Mouse (Mus musculus) brain, adult 2 months (tissue): ENCODE data around the gene Dnah6.

Experiments used
- DNase-seq: peaks from one replicate; pipeline ENCODE4 v3.0.0; 2011; ENCODE audit warnings: low read depth, low spot score

Gene Dnah6

DNA sequence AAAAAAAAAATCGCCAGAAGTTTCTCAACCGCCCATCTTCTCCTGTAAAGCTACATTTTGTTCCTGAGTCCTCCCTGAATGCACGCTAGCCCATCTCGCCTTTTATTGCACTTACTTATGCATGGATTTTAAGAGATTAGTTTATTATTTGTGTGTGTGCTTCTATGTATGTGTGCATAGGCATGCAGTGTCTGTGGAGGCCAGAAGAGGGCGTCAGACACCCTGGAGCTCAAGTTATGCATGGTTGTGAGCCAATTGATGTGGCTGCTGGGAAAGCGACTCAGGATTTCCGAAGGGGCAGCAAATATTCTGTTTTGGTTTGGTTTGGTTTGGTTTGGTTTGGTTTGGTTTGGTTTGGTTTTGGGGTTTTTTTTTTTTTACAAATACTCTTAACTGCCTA, 78.0 kb downstream of the Dnah6 start:
- DNase-seq: no peak

DNA sequence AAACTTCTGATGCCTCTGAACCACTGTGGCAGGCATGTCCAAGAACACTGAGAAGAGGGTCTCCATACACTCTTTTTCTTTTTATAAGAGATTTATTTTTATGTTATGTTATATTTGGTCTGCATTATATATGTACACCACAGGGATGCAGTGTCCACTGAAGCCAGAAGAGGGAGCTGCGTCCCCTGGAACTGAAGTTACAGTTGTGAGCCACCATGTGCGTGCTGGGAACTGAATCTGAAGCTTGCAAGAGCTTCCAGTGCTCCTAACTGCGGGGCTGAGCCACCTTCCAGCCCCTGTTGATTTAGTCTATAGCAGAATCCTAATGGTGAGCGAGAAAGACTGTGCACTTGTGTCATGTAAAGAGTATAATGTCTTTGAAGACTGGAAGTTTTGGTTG, 78.7 kb downstream of the Dnah6 start:
- DNase-seq: no peak

DNA sequence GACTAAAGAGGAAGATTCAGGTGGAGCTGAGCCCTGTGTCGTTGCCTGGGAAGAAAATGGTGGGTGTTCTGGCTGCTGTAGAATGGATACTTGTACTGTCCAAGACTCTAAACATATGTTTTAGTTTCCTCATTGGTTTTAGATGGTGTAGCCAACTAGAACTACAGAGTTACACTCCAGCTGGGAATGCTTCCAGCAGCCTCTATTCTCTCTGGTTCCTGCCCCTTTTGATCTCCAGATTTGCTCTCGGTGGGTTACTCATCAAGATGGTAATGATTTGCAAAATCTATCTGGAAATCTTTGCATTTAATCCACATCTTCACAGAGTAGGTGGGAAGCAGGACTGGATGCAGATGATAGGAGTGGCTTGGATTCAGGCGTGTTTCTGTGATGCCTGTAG, 80.6 kb downstream of the Dnah6 start:
- no peak for DNase-seq

DNA sequence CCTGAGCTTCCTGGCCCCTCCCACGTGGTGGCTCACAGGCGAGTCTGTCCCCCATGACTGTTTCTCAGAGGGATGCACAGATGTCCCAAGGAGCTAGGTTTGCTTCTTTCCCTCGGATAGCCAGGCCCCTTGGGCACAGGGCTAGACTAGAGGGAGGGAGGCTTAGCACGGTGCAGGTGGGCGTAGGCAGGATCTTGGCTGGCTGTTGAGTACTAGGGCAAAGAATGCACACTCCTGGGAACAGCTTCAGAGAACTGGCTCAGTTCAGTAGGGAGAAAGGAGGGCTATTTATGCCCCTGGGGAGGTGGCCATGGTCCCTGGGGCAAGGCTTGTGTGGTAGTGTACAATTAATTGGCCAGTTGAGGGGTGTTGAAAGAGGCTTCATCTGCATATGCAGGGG, 88.7 kb downstream of the Dnah6 start:
- DNase-seq: peak; percentile 20

DNA sequence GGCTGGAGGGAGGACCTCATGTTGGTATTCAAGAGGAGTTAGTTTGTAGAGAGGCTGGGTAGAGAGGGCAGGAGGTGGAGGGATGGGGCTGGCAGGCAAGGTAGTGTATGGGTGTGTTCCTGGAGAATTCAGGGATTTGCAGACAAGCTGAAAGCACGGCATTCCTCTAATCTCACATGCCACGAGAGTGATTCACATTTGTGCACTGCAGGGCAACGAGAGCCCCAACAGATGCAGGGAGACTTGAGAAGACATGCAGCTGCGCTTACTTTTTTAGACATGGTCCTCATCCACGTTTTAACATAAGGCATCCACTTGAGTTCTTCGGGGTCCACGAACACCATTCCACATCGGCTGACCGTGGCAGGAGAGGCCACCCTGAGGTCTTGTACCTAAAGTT, 93.9 kb downstream of the Dnah6 start:
- DNase-seq: no peak

DNA sequence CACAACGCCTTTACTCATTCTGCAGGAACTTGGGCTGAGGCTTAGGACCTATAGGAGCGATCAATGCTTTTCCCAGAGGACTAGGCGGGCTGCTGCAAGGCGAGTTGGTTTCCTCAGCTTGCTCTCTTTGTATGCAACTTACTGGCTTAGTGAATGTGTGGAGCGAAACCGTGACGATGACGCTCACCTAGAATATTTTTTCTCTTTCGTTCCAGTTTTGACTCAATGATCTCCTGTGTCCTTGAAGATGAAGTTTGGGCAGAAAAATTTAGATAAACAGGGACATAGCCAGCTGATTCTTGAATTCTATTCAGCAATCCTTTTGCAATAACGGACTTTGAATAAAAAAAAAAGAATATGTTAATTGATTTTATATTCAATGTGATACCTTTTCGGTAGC, 101.1 kb downstream of the Dnah6 start:
- no peak for DNase-seq

DNA sequence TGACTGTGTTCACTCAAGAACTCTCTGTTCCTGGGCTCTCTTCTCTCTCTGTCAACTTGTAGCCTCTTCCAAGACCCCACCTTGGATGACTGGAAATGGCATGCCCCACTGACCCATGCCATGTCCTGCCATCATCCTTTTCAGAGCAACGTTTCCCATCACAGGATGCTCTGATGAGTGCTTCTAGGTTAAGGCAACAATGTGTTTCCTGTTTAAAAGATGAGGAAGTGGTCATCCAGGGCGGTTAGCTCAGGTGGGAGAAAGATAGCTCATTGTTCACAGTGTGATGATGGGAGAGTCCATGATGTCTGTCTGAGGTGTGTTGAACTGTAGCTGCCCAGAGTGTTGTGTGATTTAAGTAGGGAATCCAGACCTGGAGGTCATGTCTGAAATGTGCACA, 107.6 kb downstream of the Dnah6 start:
- no peak for DNase-seq

DNA sequence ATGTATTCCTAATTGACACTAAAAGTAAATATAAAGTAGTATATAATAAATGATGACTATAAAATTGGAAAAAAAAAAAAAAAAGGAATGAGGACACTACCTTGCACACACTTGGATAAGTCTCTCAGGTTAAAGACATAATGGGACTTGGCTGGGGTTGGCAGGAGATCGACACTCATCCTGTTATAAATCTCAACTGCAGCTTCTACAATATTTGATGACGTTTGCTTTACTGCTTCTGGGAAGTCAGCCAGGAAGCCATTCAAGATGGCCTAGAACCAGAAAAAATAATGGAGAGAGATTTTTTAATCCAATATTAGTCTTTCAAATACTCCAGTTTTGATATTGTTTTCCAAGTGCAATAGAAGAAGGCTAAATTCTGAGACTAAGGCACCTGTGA, 108.1 kb downstream of the Dnah6 start:
- DNase-seq: peak; percentile 8

DNA sequence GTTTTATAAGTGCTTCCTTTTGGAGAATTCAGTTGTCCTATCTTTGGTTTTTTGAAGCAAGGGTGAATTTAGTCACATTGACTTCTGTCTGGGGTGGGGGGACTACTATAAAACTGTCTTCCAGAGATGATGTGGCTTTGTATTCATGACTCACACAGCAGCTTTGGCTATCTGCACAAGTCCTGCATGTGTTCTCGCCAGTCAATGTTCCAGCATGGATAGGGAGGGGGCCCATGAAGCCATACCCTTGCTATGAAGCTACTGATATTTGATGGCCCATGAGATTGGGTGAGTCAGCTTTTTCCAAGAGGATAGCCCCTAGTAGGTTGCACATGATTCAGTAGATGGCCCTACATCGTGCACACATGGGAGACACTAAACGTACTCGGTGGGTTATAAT, 128.3 kb downstream of the Dnah6 start:
- DNase-seq: no peak

DNA sequence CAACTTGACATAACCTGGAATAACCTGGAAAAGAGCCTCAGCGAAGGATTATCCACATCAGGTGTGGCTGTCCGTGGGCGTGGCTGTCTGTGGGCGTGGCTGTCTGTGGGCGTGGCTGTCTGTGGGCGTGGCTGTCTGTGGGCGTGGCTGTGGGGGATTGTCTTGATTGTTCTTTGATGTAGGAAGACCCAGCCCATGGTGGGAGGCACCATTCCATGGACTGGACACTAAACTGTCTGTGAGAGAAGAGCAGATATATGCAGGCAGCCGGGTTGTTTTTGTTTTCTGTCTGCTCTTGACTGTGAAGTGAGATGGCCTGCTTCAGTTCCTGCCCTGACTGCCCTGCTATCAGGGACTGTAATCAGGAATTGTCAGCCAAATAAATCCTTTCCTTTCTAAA, 130.6 kb downstream of the Dnah6 start:
- no peak for DNase-seq

DNA sequence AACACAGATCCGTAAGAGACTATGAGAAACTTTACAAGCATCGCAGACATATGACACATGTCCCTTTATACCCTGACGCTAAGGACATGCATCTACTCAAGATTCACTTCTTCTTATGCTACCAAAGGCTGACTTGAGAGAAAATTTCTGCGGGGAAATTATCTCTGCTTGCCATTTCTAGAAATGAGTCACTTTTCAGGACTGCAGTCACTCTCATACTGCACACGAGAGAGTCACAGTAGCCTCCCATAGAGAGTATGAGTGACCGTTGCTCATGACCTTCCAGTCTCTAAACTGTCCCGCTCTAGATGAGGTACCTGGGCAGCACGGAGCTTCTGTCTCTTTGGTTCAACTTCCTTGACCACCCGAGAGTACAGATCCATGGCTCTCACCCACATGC, 138.9 kb downstream of the Dnah6 start:
- DNase-seq: no peak

DNA sequence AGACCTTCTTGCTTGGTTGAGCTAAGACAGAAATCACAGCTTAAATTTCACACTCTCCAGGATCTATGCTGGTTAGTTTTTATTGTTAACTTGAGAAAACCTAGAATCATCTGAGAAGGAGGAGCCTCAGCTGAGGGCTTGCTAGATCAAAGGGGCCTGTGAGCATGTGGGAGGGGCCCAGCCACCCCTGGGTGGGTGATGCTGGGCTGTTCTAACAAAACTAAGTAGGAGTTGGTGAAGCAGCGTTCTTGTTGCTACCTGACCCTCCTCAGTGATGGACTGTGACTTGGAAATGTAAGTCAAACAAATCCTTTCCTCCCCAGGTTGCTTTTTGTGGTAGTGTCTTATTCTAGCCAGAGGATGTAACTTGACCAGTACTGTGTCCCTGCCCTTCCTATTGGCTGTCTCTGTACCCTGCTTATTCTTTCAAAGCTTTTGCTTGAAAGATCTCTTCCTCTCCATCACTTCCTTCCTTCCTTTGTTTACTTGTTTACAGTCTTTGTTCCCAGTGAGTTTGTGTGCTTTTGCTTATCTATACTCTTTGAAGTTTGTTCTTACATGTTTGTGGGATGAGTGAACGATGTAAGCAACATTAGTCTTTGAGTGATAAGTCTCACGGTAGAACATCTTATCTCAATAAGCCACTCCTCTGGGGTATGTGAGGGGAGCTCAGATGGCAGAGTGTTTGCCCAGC, 149.2 kb downstream of the Dnah6 start:
- DNase-seq: no peak

DNA sequence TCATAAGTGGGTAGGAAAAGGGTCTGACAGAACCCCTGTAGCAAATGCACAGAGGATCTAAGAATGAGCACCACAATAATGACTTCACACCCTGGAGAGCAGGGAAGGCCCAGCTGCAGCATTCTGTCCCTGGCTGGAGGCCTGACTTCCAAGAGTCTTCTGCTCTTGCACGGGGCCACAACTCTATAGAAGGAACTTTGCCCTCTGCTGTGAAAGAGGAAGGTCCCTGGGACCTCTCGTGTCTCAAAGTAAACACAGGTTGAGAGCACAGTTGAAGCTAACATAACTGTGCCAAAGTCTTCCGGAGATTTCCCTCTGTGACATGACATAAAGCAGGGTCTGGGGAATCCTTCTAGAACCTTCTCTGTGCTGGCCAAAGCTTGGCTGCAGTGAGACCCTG, 150.2 kb downstream of the Dnah6 start:
- no peak for DNase-seq

DNA sequence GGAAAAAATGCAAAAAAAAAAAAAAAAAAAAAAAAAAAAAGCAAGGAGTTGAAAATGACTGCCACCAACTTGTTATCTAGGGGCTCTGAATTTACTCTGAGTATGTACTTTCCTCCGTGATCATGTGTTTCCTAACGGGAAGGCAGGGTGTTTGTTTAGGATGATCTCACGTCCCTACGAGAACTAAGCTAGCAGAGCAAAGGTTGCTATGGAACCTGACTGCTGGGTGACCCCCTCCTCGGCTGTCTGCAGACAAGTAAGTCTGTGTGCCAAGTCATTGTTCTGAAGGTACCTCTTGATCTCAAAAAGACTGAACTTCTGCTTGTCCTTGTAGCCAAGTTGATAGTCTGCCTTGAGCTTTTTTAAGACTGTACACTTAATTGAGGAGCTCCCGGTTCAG, 150.8 kb downstream of the Dnah6 start:
- DNase-seq: no peak

DNA sequence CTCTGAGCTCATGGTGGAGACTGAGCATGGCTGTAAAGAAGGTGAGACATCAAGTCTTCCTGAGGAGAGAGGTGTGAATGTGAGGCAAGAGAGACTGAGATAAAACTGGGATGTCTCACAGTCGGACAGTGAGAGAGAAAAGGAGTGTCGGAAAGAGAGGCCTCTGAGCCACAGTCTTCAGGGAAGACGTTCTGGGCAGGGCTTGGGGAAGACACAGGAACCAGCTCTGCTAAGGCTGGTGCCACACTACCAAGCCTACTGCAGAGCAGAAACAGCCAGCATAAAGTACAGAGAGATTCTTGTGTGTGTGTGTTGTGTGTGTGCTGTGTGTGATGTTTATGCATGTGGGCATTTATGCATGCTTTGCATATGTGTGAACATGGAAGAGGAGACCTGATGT, 156.9 kb downstream of the Dnah6 start:
- peak; percentile 20 for DNase-seq

DNA sequence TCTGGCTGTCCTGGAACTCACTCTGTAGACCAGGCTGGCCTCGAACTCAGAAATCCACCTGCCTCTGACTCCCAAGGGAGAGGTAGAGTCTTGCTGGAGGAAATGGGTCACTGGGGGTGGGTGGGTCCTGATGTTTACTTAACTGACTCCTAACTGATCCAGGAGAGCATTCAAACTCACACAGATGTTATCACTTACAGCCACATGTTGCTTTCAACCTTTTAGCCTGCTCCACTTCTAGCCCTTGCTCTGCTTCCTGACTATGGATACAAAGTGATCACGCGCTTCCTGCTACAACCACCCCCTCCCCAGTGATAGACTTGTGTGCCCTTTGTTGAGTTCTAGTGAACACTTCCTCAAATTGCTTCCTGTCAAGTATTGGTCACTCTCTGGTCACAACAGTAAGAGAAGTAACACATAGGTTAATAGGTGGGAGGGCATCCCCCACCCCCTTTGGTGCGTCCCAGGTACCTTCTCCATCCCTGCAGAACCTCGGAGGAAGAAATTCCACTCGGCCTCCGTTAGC, 161.8 kb downstream of the Dnah6 start:
- DNase-seq: no peak

DNA sequence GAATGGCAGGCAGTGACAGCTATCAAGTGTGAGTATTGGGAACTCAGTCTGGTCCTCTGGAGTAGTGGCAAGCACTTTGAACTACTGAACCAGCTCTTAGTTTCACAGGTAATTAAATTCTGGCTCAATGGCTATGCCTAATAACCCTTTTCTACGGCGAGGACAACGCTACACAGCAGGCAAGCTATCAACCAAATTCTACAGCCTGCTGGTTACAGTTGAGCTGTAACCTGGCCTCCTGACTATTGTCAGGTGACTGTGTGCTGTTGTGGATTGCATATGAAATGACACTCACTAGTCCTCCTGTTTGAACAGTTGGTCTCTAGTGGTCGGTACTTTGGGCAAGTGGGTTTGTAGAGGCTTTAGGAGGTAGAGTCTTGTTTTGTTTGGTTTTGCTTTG, 162.3 kb downstream of the Dnah6 start:
- DNase-seq: no peak

DNA sequence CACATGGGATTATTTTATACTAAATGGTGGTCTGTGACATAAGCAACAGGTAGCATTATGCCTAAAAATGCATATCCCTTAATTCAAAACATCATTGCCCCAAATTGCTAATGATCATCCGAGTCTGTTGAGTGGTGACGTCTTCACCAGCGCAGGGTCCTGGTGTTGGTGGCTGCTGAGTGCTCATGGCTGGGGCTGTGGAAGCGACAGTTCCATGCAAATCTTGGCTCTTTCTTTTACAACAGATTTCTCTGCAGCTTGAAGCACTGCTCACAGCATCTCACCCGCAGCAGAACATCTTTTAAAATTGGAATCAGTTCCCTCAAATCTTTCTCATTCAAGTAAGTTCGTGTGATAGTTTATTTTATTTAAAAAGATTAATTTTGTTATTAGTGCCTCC, 166.1 kb downstream of the Dnah6 start:
- peak; percentile 59 for DNase-seq

DNA sequence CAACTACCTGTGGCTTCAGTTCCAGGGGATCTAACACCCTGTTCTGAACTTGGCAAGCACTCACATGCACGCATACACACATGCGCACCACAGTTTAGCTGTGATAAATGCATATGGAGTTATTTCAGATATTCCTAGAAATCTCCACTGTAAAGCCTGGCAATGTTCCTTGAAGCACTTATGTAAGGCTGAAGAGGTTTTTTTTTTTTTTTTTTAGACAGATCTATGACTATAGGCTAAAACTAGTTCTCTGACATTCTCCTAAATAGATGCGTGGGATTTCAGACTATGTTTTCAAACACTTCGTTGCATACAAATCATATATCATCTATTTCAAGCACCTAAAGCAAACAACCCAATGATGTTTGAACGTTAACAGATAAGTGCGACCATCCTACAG, 166.6 kb downstream of the Dnah6 start:
- DNase-seq: peak; percentile 59

DNA sequence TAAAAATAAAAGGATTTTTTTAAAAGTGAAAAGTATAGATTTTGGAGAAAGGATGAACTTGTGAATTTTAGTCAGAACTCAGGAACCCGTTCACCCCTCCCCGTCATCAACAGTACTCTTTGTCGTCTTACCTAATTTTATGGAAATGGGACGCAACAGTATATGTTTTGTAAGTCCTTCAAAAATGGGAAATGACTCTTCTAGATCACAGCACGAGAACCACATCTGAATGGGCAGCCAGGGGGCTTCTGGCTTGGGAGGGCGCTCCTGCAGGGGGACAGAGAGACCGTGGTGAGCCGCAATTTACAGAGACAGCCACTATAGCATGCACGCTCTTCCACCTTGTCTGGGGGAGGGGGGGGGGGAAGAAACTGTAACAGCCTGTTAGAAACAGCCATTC, 167.9 kb downstream of the Dnah6 start:
- DNase-seq: no peak

DNA sequence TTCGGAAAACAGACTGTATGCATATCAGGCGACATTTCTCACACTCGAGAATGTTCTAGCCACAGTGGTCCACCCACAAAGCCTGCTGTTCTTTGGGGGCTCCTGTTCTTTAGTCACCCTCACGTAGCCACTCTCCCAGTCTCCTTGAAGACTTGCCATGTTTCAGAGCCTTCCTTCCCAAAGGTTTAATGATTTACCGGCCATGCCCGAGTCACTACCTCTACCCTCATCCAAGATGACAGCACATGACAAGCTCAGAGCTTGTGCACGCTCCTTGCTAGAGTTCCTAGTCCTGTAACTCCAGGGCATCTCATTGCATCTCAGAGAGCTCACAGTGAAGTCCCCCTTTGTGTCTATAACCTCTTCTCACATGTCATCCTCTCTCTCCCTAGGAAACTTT, 174.2 kb downstream of the Dnah6 start:
- DNase-seq: peak; percentile 10

DNA sequence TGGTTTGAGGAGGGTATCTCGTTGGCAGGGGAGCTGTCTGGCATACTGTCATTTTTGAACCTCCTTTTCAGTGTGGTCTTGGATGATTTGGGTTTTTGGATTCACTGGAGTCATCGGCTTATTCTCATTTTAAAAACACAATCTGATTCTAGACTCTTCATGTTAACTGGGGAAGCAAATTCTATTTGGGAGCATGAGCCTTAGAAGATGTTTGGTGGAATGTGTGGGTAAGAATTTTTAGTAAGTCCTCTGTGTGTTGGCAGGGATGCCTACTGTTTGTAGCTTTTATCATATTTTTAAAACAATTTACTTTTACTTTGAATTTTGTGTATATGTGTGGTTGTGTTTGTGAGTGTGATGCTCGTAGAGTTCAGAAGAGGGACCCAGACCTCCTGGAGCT, 175.5 kb downstream of the Dnah6 start:
- peak; percentile 16 for DNase-seq

DNA sequence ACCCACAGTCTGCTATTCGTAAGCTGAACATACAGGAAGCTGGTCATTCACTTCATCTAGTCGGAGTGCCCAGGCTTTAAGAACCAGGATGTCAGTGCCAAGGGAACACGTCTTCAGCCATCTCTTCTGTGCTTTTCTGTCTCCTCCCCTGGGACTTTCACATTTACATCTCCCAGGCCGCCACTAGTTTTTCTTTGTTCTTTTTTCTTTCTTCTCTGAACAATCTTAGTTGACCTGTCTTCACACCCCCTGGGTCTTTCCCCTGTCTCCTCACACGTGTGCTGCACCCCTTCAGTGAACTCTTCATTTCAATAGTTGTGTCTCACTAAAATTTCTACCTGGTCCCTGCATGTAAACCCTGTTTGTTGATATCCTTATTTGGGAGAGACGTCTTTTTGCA, 179.2 kb downstream of the Dnah6 start:
- no peak for DNase-seq

DNA sequence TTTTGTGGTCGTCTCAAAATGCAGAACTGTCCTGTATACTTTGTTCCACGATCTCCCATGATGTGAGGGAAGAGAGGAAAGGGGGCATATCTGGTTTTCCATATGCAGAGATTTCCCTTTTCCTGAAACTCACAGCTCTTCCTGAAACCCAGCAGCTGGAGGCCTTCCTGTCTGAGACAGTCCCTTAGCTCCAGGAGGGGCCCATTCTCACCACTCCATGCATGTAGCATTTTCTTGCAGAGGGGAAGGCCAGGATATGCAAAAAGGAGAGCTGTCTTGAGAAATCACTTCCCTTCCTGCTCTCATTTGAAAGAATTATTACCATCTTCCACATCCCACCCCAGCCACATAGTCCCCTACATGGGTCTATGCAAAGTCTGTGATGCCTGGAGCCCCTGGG, 183.2 kb downstream of the Dnah6 start:
- DNase-seq: no peak
